Mouse (Mus musculus): ENCODE data around the gene Yy1. TPM values are rescaled to one million over a fixed set of nuclear protein-coding genes. Genes with fewer than 3 reads are reported as not detected.

The Yy1 gene
- 6.9 and 7.8 TPM in 2 replicates for polyA plus RNA-seq (2012; rRNA removed)

- Histone ChIP-seq H3K27me3 (ENCODE audit: control insufficient read depth, insufficient read depth, low read length) (no peaks in the 10 kb centered on the region), H3K4me1 (ENCODE audit: control insufficient read depth, insufficient read depth, low read length) (peaks cover 4% of the 10 kb centered on the region; the same call in 1 of the 2 replicates), H3K36me3 (ENCODE audit: control insufficient read depth, insufficient read depth, low read length) (no peaks in the 10 kb centered on the region), H3K27ac (ENCODE audit: control insufficient read depth, insufficient read depth, low read depth, low read length) (peak within 1 kb of the TSS; percentile 99), H3K4me3 (ENCODE audit: control insufficient read depth, low read depth, low read length) (peak within 1 kb of the TSS; percentile 95)
- TF ChIP-seq POLR2A (IDR thresholded peaks at IDR 0.05; ENCODE audit: control insufficient read depth, low read depth, low read length) = peak; percentile 89
- TF ChIP-seq CTCF (IDR thresholded peaks at IDR 0.05; ENCODE audit: control insufficient read depth, insufficient read depth, insufficient replicate concordance, low read depth, low read length) = no peak
These were observed at the start of gene Yy1 for GRCm38 (mm10) chr12:108792546-108793452. Gene Yy1, plus strand, starts transcription at chr12:108792973.

DNA sequence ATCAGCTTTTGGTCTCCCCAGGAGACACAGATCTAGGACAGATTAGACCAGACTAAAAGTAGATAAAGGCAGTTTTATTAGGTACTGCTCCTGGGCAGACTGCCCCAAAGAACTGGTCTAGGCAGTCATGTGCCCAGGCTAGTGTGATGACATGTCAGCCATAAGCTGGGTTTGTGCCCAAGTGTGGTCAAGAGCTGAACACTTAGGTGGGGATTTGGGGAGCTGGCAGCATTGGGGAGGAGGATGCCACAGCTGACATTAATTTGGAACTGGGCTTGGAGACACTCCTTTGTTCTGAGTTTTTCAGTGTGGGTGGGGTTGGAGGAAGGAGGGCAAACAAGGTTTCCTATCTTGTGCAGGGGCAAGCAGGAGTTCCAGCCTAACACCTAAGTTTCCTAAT, 46.8 kb upstream of the Yy1 start:
- H3K27ac ChIP-seq (ENCODE audit: control insufficient read depth, insufficient read depth, low read depth, low read length) = no peak overlapping the region
- no peak overlapping the region for H3K4me3 ChIP-seq (ENCODE audit: control insufficient read depth, low read depth, low read length)
- TF ChIP-seq POLR2A (IDR thresholded peaks at IDR 0.05; ENCODE audit: control insufficient read depth, low read depth, low read length) (no peak), CTCF (IDR thresholded peaks at IDR 0.05; ENCODE audit: control insufficient read depth, insufficient read depth, insufficient replicate concordance, low read depth, low read length) (no peak)
- no peaks in the 10 kb centered on the region for H3K4me1 ChIP-seq (ENCODE audit: control insufficient read depth, insufficient read depth, low read length)
- H3K36me3 ChIP-seq (ENCODE audit: control insufficient read depth, insufficient read depth, low read length) = no peaks in the 10 kb centered on the region
- no peaks in the 10 kb centered on the region for H3K27me3 ChIP-seq (ENCODE audit: control insufficient read depth, insufficient read depth, low read length)

DNA sequence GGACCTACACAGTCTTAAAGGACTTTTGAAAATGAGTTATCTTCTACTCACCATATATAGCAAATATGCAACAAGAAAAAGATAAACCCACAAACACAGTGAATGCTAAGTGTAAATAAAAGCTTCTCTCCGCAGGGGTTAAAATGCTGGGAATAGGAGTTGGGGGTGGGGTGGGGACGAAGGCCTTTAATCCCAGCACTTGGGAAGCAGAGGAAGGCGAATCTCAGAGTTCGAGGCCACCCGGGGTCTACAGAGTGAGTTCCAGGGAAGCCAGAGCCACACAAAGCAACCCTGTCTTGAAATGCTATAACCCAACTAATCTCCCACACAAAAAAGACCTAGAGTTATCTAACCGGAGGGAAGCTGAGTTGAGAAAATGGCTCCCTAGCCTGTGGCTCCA, 43.8 kb upstream of the Yy1 start:
- Histone ChIP-seq H3K27me3 (ENCODE audit: control insufficient read depth, insufficient read depth, low read length) (no peaks in the 10 kb centered on the region), H3K4me1 (ENCODE audit: control insufficient read depth, insufficient read depth, low read length) (no peaks in the 10 kb centered on the region), H3K36me3 (ENCODE audit: control insufficient read depth, insufficient read depth, low read length) (no peaks in the 10 kb centered on the region), H3K4me3 (ENCODE audit: control insufficient read depth, low read depth, low read length) (no peak overlapping the region), H3K27ac (ENCODE audit: control insufficient read depth, insufficient read depth, low read depth, low read length) (no peak overlapping the region)
- TF ChIP-seq CTCF (IDR thresholded peaks at IDR 0.05; ENCODE audit: control insufficient read depth, insufficient read depth, insufficient replicate concordance, low read depth, low read length) (no peak), POLR2A (IDR thresholded peaks at IDR 0.05; ENCODE audit: control insufficient read depth, low read depth, low read length) (no peak)

DNA sequence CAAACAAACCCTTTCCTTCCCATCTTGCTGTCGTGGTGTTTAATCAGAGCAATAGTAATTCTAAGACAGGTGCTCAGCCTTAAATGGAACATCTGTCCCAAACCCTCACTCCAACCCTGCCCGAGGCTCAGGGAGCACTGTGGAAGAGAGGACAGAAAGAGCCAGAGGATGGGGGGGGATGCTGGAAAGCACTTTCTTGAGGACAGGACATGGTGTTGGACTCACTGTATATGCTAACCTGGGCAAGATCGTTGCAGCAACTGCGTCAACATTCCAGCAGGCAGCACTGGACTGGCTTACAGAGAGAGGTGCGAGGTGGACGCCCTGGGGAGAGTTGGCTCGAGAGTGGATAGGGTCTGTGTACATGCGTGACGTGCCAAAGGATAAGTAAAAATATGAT, 43.3 kb upstream of the Yy1 start:
- TF ChIP-seq CTCF (IDR thresholded peaks at IDR 0.05; ENCODE audit: control insufficient read depth, insufficient read depth, insufficient replicate concordance, low read depth, low read length) = no peak
- no peak for TF ChIP-seq POLR2A (IDR thresholded peaks at IDR 0.05; ENCODE audit: control insufficient read depth, low read depth, low read length)
- H3K36me3 ChIP-seq (ENCODE audit: control insufficient read depth, insufficient read depth, low read length) = no peaks in the 10 kb centered on the region
- no peak overlapping the region for H3K4me3 ChIP-seq (ENCODE audit: control insufficient read depth, low read depth, low read length)

GRCm38 (mm10) chr12:108750226-108750625, 42.5 kb upstream of the Yy1 start:
- Histone ChIP-seq H3K4me1 (ENCODE audit: control insufficient read depth, insufficient read depth, low read length) (peaks cover 2% of the 10 kb centered on the region), H3K4me3 (ENCODE audit: control insufficient read depth, low read depth, low read length) (no peak overlapping the region), H3K36me3 (ENCODE audit: control insufficient read depth, insufficient read depth, low read length) (no peaks in the 10 kb centered on the region), H3K27ac (ENCODE audit: control insufficient read depth, insufficient read depth, low read depth, low read length) (no peak overlapping the region), H3K27me3 (ENCODE audit: control insufficient read depth, insufficient read depth, low read length) (no peaks in the 10 kb centered on the region)
- TF ChIP-seq CTCF (IDR thresholded peaks at IDR 0.05; ENCODE audit: control insufficient read depth, insufficient read depth, insufficient replicate concordance, low read depth, low read length) (no peak), POLR2A (IDR thresholded peaks at IDR 0.05; ENCODE audit: control insufficient read depth, low read depth, low read length) (no peak)

More for the DNA sequence above, 43.3 kb upstream of the Yy1 start:
- no peaks in the 10 kb centered on the region for H3K4me1 ChIP-seq (ENCODE audit: control insufficient read depth, insufficient read depth, low read length)
- H3K27ac ChIP-seq (ENCODE audit: control insufficient read depth, insufficient read depth, low read depth, low read length) = no peak overlapping the region
- H3K27me3 ChIP-seq (ENCODE audit: control insufficient read depth, insufficient read depth, low read length) = no peaks in the 10 kb centered on the region

DNA sequence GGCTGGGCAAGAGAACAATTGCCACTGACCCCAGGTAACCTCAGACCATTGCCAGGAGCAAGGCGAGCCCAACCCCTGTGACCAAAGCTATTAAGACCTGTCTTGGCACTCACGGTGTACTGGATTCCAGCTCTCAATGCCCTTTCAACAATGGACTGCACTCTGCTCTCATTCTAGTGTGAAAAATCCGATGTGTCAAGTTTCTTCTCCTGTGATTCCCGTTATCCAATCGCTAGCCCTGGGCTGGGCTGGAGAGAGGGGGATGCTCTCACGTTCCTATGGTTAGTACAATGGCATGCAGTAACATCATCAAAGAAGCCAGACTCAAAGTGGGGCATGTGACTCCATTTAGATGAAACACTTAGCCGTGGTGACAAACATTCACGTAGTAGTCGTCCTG, 41.0 kb upstream of the Yy1 start:
- peaks cover 5% of the 10 kb centered on the region for H3K4me1 ChIP-seq (ENCODE audit: control insufficient read depth, insufficient read depth, low read length)
- no peaks in the 10 kb centered on the region for H3K36me3 ChIP-seq (ENCODE audit: control insufficient read depth, insufficient read depth, low read length)
- 0 out of 2 replicates have a peak overlapping the region, but pooled peaks have one; percentile 28 for H3K27ac ChIP-seq (ENCODE audit: control insufficient read depth, insufficient read depth, low read depth, low read length)
- no peaks in the 10 kb centered on the region for H3K27me3 ChIP-seq (ENCODE audit: control insufficient read depth, insufficient read depth, low read length)
- no peak overlapping the region for H3K4me3 ChIP-seq (ENCODE audit: control insufficient read depth, low read depth, low read length)
- TF ChIP-seq CTCF (IDR thresholded peaks at IDR 0.05; ENCODE audit: control insufficient read depth, insufficient read depth, insufficient replicate concordance, low read depth, low read length) (no peak), POLR2A (IDR thresholded peaks at IDR 0.05; ENCODE audit: control insufficient read depth, low read depth, low read length) (no peak)

- TF ChIP-seq CTCF (IDR thresholded peaks at IDR 0.05; ENCODE audit: control insufficient read depth, insufficient read depth, insufficient replicate concordance, low read depth, low read length) = no peak
- Histone ChIP-seq H3K27me3 (ENCODE audit: control insufficient read depth, insufficient read depth, low read length) (no peaks in the 10 kb centered on the region), H3K4me1 (ENCODE audit: control insufficient read depth, insufficient read depth, low read length) (peaks cover 13% of the 10 kb centered on the region), H3K36me3 (ENCODE audit: control insufficient read depth, insufficient read depth, low read length) (no peaks in the 10 kb centered on the region), H3K27ac (ENCODE audit: control insufficient read depth, insufficient read depth, low read depth, low read length) (no peak overlapping the region), H3K4me3 (ENCODE audit: control insufficient read depth, low read depth, low read length) (no peak overlapping the region)
These were observed 37.6 kb upstream of the Yy1 start for GRCm38 (mm10) chr12:108755141-108755540.
